Mouse (Mus musculus) bone marrow, adult 2 months (tissue): Measurements from ENCODE around the gene Sphk2.

ENCODE experiments used
- CTCF ChIP-seq: fragments of 200-500 bp; IDR thresholded peaks from 2 replicates; pipeline ENCODE4 v1.5.1; 2011; ENCODE audit warnings: low read length, control low read depth; ENCODE audit not compliant: control insufficient read depth, insufficient read depth
- POLR2A ChIP-seq: fragments of 200-500 bp; IDR thresholded peaks from 2 replicates; pipeline ENCODE4 v1.6.1; 2011; ENCODE audit warnings: low read depth, mild to moderate bottlenecking, control low read depth, low read length, borderline replicate concordance; ENCODE audit not compliant: control insufficient read depth

DNA sequence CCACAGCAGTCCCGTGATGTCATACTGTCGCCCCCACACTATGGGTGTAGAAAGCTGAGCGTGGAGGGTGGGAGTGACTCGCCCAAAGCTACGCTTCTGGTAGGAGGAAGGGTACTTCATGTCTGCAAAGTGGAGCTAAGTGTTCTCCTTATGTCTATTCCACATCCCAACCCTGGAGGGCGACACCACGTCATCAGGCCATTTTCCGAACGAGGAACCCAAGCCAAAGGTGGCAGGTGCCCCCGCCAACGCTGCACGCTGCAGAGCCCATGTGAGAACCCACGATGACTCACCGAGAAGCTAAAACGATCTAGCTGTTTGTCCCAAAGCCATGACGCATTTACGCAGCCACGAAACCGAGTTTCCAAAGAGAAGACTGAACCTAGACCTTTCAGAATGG is 24.5 kb upstream of the Sphk2 start:
- TF ChIP-seq CTCF (peak; percentile 14; the same call in 1 of the 2 replicates), POLR2A (no peak)
